Mouse (Mus musculus) embryo, embryonic 10.5 days (tissue): Measurements from ENCODE around the gene Pde6h.
A peak's percentile ranks its signal among the peaks of the same experiment; 100 is the strongest.
"Not testable (repeated sequence)": the region's sequence is repeated elsewhere in the genome, so short reads cannot be mapped to it uniquely, and the experiment has no call there.

Experiments used
- DNase-seq: peaks from one replicate; pipeline ENCODE4 v3.0.0-alpha.2; 2015; ENCODE audit warnings: low spot score

Gene Pde6h

DNA sequence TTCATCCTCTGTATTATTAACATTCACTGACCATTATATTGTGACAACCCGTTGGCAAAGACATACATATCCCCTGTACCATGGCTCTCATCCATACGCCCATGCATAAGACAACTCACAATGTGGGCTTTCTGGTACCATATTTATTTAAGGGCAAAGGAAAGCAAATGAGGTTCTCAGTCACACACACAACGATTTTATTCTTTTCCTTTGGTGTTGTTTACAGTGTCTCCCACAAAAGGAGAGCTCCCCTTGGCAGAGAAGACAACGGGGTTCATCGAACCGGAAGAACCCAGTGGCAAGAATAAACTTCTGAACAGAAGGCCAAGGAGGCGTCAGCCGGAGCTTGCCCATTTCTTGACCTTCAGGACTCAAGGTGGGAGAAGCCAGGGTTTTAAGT is at the start of gene Pde6h:
Gene Pde6h (plus strand): TSS at position 301 of the 400 bp plus-strand sequence.
- DNase-seq, result no peak

DNA sequence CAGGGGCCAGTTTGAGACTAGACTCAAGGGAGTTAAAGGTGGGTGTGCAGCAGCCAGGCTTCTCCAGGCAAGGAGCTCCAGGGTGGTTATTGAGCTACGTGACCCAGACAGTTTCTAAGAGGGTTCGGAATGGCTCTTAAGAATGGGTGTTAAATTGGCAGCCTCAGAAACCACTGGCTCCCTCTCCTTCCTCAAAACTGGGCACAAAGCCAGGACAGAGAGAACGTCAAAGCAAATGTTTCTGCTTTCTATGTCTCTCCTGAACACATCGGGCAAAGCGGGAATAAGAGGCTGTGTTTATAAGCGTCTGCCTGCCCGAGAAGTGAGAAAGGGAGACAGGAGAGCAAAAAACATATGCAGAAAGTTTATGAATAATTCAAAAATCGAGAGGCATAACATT is 49.0 kb upstream of the Pde6h start:
- DNase-seq, result no peak

DNA sequence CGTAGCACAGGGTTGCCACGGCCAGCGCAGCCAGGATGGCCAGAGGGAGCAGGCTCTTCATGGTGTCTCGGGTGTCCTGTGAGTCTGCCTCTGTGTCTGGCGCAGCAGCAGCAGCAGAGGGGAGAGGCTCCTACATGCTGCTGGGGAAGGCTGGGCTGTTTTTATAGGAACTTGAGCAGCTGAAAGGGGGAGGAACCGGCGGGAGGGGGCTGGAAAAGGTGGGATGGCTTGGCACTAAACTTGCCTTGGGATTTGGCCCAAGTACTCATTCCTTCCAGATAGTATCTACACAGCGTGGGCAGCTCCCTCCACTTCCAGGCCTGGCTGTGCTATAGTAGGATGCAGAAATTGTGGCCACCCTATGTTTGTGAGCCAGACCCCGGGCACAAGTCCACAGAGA is 48.0 kb upstream of the Pde6h start, which contains the start of gene Mgp:
Gene Mgp (minus strand): TSS at position 154 of the 400 bp plus-strand sequence.
- peak; percentile 42 for DNase-seq

DNA sequence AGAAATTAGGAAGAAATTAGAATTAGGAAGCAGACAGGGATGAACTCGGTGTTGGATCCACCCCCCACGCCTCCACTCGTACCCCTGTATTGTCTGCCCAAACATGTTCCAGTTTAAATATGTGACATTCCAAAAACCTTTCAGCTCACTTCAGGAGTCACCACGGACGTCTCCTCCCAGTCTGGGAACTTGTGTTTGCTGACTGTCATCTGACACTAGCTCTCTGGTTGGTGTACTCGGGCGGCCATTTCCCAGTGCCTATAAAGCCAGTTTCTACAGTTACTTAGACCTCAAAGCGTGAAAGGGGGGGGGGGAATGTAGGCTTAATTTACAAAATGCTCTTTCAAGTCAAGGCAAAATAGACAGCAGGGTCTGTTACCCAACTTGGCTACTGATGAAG is 42.0 kb upstream of the Pde6h start:
- DNase-seq, result no peak

DNA sequence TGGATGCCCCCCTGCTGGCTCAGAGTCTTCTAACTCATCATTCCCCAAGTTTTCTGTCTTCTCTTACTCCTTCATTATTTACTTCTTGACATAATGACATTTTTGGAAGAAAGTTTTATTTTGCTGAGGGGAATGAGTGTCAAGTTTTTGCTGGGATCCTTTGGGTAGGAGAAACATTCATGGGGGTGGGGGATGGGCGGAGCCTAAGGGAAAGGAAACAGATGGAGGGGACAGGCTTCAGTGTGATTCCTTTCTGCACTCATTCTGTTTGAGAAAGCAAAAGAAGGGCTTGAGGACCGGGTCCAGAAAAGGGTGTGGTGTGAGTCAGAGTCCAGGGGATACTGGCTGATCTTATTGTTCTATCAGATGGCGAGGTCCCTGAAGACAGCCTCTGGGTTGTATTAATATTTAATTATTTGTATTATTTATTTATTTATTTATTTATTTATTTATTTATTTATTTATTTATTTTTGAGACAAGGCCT is 40.2 kb upstream of the Pde6h start:
- no peak for DNase-seq

DNA sequence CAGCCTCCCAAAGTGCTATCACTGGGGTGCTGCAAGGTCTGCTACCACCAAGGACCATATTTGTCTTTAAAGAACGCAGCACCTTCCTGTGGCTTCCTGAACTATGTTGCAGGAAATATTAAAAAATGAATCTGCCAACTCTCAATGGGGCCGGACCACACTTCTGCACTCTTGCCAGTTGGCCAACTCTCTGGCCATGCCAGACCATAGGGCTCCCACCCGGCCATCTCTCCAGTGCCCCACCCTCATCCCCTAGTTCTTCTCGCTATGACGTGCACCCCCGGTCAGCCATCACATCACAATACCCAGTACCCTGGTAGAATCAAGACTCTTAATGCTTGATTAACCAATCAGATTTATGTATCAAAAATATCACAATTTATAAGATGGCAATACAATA is 39.7 kb upstream of the Pde6h start:
- no peak for DNase-seq

DNA sequence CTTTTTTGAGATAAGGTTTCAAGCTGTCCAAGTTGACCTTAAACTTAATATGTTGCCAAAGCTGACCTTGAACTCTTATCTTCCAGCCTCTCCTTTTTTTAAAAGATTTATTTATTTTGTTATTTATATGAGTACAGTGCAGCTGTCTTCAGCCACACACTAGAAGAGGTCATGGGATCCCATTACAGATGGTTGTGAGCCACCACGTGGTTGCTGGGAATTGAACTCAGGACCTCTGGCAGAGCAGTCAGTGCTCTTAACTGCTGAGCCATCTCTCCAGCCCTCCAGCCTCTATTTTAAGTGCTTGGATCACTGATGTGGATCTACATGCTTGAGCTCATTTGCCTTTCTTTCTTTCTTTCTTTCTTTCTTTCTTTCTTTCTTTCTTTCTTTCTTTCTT is 38.9 kb upstream of the Pde6h start:
- not testable (repeated sequence) for DNase-seq

DNA sequence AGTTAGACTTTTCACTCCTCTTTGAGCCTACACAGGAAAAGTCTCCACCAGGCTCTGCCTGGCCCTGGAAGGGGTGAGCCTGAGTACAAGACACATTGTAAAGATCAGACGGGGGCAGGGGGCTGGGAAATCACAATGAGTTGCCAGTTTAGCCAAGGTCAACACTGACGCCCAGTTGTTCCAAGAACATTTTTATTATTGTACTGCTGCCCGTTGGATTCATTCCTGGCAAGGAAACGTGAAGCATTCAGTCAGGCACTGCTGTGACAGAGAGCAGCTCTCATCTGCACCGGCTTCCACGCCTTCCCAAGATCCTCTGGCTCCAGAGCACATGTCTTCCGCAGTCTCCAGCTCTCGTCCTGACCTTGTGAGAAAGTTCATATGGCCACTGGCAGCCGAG is 35.8 kb upstream of the Pde6h start:
- no peak for DNase-seq

DNA sequence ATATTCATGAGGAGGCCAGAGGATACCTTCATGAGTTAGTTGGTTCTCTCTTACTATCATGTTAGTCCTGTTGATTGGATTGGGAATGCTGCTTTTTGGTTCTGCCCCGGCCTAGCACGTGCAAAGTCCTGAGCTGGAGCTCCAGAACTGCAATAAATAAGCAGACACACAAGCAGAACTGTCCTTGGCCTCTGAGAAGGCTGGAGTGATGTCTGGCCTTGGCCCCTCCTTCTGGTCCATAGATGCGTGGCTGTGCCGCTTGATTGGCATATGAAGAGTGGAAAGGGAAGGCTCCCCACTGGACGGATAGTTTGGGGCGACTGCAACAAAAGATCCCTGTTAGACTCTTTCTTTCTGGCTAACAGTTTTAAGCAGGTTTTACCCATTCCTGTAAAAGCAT is 34.6 kb upstream of the Pde6h start:
- DNase-seq, result no peak

DNA sequence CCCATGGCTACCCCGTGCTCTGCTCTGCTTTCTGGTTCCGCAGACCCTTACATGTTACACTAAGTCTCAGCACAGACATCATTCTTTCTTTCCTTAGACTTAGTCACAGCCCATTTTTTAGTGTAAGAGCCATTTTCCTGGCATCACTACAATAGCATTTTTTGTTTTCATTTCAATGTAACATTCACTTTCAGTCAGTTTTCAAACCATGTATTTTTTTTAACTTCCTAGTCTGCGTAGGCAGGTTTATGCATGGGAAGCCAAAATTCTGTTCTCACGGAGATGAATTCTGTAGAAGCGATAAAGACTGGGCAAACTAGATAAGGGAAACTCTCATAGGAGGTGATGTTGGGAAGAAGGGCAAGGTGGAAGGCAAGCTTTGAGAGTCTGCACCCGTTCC is 34.1 kb upstream of the Pde6h start:
- DNase-seq, result no peak

DNA sequence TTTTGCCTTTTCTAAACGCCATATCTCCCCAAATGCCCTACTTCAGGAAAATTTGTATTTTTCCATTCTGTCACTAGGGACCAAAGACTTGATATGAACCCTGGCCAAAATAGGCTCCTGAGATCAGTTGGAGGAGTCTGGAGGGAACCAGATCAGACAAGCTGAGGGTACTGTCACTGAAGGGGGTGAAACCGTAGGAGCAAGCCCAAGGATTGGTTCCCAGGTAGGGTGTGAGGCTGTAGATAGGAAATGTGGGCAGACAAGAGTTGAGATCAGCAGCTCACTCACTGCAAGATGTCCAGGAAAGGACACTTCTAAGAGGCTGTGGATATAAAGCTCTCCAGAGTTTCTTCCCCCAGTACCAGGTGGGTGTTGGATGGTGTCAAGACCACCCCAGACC is 31.6 kb upstream of the Pde6h start:
- DNase-seq, result no peak

DNA sequence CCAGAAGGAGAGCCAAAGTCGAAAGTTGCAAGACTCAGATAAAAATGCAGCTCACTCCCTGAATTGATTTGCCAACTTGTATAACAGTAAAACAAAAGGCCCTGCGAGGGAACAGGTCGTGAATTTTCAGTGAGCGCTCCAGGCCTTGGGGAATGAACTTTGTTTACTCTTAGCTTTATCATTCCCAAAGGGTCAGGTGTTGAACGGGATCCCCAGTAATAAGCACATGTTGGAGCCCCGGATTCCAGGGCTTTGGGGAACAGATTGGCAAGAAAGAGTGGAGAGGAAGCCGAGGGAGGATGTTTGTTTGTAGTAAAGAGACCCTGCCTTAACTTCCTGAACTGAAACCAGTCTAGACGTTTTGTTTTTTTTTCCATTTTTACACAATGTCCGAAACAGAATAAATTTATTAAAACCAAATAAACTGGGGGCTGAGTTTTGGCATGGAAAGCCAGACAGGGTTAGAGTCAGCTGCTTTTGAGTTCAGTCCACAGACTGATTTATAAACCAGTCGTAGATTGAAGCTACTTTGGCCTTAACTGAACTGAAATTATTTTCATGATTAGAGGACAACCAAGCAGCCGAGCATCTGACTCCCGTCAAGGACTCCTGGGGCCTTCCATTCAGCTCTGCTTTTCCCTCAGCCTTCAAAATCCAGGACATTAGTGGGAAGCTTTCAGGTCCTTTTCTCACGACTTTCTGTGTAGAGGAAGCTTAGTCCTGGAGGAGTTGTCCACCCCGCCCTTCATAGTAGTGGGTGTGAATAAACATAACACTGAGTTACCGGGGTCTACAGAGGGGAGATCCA is 28.9 kb upstream of the Pde6h start:
- DNase-seq, result no peak

DNA sequence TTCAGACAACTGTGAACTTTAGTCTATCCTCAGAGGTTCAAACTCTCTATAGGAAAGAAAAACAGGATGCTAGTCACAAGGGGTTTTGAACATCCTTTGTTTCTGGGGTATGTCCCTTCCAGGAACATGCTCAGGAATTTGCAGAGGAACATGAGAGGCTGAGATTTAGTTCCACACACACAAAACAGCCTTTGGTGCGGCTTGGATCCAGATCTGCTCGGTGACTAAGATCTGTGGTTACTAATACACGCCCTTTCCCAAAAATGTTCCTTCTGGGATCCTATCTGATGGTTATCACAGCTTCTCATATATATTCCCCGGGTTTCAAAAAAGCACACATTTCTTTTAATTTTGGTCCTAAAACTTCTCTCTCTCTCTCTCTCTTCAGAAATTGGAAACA is 25.8 kb upstream of the Pde6h start:
- no peak for DNase-seq

DNA sequence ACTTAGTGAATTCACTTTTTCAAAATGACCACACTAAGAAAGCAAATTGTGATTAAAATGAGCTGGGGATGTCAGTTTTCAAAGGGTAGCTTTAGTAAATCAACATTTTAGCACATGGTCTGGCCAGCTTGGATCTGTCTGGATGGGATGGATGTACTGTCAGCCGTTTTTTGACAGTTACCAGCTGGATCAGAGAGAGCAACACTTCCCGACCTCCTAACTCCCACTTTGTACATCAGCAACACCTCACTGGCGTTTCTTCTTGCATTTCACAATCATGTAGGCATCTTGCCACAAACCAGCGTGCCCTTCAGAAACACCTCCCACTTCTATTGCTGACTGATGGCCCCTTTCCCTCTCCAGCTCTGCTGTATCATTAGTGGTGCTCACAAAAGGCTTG is 25.4 kb upstream of the Pde6h start:
- no peak for DNase-seq

DNA sequence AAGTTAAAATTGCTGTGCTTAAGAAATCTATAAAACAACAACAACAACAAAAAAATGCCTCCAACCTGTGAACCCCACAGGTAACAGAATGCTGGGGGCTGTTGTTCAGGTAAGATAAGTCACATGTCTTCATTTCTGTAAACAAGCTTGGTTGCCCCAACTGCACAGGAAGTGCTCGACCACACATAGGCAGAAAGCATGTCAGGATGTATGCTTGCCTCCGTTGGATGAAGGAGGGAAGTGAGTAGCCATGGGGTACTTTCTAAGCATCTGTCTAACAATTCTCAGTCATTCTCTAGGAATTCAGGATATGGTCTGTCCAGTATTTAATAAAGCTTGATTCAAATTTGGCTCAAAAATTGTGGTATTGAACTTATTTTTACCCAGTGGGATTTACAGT is 24.7 kb upstream of the Pde6h start:
- no peak for DNase-seq

DNA sequence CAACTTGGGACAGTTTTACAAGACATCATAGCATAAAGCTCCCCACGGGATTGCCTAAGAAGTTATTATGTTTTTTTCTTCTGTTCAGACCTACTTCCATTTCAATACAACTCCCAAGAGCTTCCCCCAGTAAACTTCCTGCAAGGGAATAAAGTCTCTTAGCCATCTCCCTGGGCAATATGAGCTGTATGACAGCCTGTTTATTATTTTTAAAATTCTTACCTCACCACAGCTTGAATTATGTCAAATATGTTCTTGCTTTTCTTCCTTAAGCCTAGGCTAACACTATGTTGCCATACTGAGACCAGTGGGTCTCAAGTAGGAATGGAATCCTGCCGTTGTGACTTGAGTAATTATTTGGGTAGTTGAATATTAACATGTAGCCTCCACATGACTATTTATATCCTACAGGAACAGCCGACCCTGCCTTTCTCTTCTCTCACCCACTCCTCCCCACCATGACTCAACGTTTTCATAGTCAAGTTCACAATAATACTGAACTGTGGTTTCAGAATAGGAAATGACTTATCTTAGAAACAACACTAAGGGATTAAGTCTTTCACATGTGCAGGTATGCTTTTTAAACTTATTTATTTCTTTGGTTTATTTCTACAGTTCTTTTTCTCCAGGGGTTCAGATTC is 23.1 kb upstream of the Pde6h start:
- DNase-seq, result no peak

DNA sequence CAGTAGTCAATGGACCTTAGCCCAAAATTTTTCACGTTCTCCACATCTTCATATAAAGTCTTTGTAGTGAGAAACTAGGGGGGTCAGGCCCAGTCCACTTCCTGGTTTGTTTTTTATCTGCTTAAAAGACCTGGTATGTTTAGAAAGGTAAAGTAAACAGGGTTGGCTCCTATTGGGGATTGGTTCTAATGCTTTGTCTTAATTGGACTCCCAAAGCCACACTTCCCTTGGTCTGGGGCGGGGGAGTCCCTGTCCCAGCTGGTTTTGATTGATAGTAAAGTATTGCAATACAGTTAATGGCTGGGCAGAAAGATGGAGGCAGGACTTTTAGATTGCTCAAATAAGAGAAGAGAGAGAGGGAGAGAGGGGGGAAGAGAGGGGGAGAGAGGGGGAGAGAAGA is 22.6 kb upstream of the Pde6h start:
- DNase-seq, result no peak

DNA sequence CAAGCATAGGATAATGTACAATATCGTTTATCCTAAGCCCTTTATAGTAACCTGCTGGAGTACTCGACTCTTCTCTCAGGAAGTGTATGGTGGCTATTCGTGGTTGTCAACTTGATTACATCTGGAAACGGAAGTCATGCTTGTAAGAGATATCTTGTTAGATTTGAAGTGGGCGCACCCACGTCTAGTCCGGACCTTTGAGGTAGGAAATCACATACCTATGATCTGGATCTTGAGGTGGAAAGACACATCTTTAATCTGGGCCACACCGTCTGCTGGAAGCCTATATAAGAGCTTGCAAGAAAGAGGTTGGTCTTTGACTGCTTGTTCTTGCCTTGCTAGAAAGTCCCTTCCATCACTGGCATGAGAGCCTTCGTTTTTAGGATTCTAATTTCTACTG is 21.1 kb upstream of the Pde6h start:
- DNase-seq, result no peak

DNA sequence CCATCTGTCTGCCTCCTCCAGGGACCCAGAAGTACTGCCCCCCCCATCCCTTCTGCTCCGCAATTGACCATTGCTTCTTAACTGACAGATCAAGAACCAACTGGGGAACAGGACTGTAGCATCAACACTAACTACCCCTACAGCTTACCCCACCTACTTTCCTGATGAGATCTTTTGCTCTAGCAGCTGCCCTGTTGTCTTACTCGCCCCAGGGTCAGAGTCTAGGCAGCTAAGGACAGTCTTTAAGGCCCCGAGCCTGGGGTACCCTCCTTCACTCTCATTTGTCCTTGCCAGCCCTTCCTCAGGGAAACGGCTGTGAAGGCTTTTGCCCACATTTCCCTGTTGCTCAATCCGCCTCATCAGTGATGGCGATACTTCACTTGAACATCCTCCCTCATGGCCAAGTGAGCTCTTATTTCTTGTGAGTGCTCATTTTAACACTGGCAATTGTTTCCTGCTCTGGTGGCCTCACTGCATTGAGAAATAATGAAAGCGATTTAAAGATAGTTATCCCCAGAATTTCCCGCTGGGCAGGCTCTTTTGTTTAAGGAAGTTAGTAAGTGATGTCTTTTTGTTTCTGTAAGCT is 19.7 kb upstream of the Pde6h start:
- DNase-seq, result no peak

DNA sequence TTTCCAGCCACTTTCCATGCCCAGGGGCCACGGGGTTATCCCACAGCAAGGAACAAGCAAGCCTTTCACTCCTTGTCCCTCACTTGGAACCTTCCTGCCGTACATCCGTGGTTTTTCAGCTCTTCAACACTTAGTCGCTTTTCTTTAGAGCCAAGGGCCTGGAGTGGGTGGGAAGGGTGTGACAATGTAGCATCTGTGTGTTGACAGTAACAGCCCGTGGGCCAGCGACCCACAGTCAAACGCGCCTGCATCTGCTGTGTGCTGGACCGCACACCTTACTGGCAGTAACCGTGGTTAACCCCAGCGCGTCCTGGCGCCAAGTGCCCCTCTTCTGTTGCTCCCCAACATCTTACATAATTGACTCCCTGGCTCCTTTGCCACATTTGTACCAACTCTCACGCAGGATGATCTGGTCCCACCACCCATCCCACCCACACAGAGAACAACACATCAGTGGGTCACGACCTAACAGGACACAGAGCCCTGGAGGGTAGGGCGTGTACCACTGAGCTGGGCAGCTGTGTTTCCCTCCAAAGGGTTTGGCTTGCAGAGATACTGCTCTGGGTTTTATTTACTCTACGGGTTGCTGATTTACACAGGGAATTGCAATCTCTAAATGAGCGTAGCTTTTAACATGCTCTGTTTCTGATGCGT is 17.2 kb upstream of the Pde6h start:
- no peak for DNase-seq

DNA sequence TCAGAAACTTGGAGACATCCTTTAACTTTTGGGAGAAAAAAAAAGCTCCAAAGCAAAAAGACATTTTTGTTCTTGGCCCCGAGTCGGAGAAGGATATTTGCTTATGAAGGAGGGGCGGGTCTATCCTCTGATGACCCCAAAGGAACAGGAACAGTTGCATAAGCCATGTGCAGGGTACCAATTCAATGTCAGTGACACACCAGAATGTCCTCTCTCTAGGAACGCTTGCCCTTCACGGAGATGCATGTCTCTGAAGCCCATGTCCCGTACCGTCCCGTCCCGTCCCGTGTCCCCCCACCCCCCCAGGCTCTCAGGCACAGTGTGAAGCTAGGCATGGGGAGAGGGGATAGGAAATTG is 16.7 kb upstream of the Pde6h start:
- DNase-seq, result no peak

DNA sequence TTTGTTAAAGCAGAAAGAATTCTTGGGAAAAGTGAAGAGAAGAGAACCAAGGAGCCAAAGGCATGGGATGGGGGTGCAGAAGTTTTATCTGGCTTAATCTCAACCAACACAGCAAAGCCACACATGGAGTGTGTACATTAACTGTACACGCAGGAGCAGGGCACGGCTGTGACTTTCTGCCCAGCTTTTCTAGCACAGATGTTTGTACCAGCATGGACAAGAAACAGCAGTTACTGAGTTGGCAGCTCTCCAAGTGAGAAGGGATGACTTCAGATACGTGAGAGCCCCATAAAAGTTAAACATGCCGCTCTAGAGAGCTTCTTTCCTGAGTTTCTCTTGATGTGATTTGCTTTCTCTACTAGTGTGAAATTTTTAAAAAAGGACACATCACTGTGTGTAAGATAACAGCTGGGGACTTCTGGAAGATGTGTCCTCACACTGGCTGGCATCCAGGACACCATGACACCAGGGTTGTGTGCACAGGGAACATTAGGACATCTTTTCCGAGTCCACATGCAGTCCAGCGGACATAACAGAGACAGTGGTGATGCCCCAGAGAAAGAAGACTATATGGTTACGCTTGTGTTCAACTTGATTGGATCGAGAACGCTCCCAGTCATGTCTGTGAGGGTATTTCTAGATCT is 13.3 kb upstream of the Pde6h start:
- no peak for DNase-seq
